Mouse (Mus musculus): ENCODE data around the gene Phlda1.

Phlda1 gene

DNA sequence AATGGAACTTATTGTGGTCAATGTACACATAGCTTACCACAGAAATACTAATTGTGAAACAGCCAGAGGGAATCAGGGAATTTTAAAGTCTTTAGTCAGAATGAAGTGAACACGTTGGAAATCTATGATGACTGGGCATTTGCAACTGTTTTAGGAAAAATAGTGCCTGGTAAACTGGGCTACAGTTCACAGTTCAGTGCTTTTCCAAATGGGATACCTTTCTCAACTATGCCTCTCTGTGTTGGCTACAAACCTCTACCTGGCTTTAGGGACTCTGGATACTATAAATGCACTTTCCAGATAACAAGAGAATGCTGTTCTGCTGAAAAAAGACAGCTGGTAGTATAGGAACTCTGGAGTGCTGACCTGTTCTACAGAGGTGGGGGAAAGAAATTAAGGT, 1.5 kb upstream of the Phlda1 start:
- no peak for DNase-seq (ENCODE audit: low read depth, low spot score)

DNA sequence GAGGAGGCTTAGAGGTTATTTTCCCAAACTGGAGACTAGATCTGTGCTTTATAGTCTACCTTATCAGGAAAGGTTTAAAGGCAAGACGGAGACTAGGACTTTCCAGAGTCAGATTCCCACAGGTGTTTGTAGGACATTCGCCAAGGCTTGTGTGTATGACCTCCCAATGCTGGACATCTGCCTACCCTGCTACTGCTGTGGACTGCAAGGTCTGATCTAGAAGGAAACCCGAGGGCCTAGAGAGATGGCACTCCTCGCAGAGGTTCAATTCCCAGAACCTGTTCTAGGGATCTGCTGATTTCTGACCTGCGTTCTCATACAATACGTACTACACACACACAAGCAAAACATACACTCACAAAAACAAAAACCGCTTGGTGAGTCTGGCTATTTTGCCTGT, 680 bp upstream of the Phlda1 start:
- peak; percentile 19 for DNase-seq (ENCODE audit: low read depth, low spot score)

DNA sequence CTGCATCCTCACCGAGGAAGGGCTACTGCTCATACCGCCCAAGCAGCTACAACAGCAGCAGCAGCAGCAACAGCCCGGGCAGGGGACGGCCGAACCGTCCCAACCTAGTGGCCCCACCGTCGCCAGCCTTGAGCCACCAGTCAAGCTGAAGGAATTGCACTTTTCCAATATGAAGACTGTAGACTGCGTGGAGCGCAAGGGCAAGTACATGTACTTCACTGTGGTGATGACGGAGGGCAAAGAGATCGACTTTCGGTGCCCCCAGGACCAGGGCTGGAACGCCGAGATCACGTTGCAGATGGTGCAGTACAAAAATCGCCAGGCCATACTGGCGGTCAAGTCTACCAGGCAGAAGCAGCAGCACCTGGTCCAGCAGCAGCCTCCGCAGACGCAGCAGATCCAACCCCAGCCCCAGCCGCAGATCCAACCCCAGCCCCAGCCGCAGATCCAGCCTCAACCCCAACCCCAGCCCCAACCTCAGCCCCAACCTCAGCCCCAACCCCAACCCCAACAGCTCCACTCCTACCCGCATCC, 907 bp downstream of the Phlda1 start:
- DNase-seq (ENCODE audit: low read depth, low spot score): peak; percentile 57

DNA sequence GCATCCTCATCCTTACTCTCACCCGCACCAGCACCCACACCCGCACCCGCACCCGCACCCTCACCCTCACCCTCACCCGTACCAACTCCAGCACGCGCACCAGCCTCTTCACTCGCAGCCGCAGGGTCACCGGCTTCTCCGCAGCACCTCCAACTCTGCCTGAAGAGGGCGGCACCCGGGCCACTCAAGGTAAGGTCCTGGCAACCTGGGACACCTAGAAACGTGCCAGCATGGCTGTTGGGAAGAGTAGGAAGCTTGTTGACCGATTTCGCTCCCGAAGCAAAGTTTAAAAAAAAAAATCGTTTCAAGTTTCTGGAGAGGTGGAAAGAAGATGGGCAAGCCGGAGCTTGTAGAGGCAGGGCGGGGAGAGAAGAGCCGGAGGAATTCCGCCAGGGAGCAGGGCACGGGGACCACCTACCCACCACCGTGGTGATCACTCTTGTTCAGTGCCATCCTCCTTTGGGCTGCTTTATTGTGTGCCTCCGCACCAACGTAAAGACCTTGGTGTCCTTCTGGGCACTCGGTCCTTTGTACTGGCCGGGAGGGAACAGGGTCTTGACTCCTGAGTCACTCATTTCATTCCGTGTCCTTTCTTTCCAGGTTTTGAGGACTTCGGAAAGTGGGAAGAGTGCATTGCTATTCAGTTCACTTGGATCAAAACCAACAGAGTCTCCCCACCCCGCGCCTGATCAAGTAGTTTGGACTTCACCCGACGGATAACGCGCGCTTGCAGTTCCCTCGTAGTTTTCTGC, 1.6 kb downstream of the Phlda1 start:
- DNase-seq (ENCODE audit: low read depth, low spot score): peak; percentile 71

DNA sequence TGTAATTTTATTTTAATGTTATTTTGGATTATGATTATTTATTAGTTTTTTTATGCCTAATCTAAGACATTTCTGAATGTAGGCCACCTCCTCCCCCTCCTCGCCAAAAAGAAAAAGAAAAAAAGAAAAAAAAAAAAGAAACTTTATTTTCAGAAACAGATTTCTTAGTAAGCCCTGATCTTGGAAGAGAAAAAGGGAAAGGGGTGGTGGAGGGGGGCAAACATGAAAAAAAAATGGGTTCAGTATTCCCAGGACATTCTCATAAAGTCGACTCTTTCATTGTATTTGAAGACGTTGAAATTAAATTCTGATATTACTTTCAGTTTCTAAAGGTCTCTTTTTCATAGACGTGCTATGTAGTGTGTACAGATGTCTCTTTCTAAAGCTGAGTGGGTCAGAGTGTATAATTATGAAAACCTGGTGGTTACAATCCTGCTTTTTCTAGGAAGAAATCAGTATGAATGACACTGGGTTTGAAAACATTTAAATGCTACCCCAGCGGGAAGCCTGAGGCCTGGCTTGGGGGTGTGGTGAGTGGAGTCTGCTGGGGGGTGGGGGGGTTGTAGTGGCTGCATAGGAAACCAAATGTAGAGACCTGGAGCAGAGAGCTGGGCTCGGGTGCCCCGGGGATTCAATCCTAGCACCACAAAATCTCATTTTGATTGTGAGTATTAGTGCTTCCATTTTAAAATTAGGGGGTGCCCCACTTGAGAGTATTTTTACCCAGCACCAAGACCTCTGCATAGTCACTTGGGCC, 2.4 kb downstream of the Phlda1 start:
- DNase-seq (ENCODE audit: low read depth, low spot score): peak; percentile 40

DNA sequence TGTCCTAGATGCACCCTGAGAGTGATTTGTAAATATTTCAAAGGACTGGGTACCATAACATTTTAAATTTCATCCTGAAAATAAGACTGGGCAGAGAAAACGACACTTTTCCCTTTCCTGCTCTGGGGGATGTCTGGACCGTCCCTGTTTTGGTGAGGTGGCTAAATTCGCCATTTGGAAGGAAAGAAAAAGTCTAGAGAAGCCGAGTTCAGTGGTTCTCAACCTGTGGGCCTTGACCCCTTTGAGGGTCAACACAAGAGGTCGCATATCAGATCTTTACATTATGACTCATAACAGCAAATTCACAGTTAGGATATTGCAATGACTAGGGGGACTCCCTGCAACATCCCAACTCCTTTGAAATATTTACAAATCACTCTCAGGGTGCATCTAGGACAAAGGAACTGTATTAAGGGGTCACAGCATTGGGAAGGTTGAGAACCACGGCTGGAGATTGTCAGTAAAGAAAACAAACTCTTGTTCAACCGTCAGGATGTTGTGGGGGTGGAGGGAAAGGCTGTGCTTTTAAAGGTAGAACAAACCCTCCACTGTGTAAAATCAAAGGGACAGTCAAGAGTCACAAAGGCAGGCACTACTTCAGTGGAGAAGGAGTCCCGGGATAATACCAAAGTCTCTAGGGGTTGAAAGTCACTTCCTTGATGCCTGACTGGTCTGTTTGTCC, 3.2 kb downstream of the Phlda1 start:
- peak; percentile 24 for DNase-seq (ENCODE audit: low read depth, low spot score)

DNA sequence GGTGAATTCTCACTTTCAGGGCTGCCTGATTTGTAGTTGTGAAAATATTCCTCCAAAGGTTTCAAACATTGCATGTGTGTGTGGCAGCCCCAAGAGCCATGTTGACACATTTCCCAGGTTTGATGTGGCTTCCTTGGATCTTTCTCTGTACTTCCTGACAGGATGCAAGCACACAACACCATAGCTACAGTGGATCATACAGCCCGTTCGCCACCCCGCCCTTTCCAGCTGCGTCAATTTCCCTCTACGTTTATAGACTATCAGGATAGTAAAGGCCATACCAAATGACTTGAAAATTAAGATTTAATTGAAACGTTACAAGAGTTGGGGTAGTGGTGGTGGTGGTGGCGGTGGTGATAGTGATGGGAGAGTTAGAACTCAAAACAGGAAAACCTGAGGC, 3.9 kb downstream of the Phlda1 start:
- DNase-seq (ENCODE audit: low read depth, low spot score): no peak

DNA sequence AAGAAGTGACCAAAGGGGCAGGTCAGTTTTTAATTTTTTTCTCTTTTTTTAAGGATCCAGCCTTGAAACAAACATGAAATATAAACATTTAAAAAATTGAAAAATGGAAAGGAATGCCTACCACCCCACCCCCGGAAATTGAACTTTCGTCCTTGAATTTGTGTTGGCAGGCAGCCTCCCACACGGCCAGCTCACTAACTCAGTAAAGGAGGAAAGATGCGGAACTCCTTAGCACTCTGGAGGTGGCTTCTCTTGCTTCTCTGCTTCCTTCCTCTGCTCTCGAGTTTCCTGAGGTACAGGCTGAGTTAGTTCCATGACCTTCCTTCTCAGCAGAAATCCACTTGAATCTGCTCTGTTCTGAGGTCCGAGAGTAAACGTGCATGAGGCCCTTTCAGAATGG, 4.7 kb downstream of the Phlda1 start:
- peak; percentile 42 for DNase-seq (ENCODE audit: low read depth, low spot score)

DNA sequence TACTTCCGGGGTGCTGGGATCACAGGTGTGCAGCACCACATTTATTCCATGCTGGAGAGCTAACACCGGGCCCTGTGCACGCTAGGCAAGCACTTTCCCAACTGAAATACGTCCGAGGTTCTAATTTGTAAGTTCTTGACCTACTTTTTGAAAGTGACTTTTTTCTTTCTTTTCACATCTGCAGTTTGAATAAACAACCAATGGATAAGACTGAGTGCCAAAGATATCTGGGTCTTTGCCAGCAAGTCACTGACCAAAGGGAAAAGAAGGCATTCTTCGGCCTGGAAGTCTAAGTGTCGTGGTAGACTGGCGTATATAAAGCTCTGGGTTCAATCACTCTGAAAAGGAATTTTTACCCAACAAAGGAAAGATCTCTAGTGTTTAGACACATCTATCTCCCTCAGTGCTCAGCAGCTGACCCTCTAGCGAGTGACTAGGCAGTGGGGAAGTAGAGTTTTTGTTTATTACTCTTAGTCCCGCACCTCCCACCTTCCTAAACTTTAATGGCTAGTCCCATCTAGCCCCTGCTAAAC, 6.0 kb downstream of the Phlda1 start:
- no peak for DNase-seq (ENCODE audit: low read depth, low spot score)

DNA sequence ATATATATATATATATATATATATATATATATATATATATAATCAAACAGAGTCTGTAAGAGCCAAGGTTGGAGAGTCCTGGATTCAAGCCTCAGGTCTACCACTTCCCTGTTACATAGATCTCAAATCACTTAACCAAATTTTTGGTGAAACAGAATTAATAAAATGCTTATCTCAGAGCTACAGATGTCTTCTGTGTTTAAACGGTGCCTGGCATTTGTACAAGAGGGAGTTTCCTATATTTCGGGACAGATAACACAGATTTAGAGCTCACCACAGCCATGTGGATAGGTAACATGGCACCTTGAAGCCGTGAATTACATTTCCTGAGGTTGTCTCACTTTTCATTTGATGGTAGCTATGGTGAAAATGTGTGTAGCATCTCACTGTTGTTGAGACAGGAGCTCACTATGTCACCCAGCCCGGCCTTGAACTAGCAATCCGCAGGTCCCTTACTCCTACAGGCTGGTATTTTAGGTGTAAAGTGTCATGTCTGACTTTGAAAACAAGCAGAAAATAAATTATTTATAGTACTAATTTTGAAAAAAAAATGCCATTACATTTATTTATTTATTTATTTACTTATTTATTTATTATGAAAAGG, 8.3 kb downstream of the Phlda1 start:
- DNase-seq (ENCODE audit: low read depth, low spot score): no peak

DNA sequence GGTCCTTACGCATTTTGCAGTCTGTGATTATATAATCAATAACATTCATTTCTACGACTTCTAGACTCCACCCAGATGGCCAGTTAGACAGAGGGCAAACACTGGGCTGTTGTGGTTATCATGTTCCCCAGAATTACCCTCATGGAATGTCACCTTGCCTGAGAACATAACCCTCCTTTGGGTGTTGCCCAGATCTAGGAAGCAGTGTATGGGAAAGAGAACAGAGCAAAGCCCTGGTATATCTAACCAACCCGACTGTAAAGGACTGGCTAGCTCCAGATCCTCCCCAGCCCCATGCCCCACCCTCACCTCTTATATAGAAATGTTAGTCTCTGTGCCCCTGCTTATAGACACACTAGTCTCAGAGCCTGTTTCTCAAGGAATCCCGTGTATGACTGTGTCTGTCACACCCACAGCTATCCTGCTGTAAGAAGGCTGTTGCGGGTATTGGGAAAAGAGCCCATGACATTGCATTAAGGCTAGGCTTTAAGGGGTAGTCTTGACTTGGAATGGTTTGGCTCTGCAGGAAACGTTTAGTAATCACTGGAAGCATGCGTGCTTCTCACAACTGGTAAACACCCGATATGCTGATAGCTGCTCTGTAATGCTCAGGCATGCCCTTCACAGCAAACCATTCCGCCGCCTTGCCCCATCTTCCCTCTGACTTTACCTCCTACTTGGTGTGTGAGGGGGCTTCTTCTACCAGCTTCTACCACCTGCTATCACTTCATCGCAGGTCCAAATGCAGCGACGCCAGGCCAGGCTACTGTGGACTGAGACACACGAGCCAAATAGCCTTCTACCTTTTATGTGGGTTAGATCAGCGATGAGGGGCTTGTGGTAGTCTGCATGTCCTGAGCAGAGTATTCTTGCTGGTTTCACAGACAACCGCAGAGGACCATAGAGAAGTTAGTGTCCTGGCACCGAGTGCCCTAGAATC, 9.3 kb downstream of the Phlda1 start:
- no peak for DNase-seq (ENCODE audit: low read depth, low spot score)

DNA sequence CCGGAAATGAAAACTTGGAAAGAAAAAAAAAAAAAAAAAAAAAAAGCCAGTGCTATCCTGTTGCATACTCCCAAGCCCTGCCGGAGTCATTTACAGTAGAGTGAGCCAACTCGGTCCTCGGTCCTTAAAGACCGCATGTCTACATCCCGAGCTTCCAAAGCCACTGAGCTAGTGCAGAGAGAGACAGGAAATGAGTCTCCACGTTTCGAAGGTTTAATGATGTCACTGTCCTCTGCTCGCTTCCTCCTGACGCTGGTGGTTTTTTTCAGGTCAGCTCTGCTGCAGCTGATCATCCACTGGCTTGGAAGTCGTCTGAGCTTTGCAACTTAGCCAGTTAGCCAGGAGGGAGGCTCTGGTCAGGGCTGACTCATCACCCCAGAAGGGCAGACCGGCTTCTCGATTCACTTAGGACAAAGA, 10.1 kb downstream of the Phlda1 start:
- peak; percentile 97 for DNase-seq (ENCODE audit: low read depth, low spot score)

DNA sequence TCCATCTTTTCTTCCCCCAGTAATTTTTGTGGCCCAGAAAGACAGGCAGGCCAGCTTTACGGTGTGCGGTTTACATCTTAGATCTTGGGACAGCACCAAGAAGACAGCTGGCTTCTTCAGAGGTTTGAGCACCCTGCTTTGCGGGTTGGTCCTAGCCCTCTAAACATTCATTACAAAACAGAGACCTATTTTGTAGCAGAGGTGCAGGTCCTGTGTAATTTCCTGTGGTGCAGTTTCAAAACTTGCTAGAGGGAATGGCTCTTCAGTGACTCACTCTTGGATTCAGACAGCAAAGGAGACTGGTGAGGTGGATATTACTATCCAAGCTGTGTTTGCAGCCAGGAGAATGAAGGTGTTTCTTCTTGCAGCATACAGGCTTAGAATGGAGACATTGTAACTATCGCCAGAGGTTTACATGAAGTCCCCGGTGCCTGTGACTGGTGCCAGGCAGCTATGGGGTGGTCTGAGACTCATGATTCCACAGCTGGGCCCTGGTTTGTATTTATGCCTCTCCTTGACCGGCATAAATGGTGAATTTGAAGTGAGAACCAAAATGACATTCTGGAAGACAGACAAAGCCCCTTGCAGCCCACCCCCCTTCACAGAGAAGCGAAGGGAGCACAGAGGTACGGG, 10.8 kb downstream of the Phlda1 start:
- peak; percentile 81 for DNase-seq (ENCODE audit: low read depth, low spot score)

DNA sequence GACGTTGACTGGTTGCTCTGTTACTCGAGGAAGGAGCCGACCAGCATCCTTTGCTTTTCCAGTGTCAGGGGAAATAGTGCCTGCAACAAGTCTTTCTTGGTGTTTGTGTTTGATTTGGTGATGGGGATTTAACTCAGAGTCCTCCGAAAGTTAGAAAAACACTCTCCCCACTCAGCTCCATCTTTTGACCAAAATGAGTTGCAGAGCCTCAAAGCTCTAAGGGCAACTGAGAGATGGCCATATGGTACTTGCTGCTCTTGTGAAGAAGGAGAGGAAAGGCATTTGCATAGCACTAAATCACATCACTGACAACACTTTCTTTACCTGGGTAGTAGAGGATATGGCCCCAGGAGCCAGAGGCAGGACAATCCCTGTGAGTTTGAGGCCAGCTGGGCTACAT, 12.3 kb downstream of the Phlda1 start:
- DNase-seq (ENCODE audit: low read depth, low spot score): no peak

DNA sequence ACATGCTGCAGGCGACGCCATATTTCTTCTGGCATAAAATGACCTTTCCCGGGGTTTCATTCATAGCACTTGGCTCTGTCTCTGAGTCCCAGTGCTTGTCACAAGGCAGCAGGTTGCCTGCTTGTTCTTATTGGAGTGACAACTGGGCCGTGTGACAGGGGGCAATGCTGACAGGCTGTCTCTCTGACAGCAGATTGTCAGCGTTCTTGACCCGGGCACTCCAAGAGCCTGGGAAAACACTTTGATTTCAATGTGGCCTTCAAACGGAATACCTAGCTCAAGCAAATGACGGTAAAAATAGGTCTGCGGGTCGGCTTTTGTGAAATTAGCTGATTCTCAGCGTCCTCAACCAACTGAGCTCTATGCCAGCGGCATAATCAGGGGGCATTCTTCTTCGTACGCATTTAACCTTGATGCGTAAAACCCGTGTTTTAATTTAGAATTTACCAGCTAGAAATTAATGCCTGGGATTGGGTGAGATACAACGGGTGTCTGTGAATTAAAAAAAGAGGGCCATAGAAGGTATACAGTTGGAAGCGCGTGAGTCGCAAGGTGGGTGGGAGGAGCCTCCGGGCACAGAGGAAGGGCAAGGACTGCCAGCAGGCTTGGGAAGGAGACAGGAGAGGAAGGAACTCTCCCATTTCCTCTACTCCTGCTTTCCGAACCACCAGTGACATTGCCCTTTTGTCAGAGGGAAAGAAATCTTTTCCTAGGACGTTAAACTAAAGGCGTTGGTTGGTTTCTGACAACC, 13.7 kb downstream of the Phlda1 start:
- no peak for DNase-seq (ENCODE audit: low read depth, low spot score)

DNA sequence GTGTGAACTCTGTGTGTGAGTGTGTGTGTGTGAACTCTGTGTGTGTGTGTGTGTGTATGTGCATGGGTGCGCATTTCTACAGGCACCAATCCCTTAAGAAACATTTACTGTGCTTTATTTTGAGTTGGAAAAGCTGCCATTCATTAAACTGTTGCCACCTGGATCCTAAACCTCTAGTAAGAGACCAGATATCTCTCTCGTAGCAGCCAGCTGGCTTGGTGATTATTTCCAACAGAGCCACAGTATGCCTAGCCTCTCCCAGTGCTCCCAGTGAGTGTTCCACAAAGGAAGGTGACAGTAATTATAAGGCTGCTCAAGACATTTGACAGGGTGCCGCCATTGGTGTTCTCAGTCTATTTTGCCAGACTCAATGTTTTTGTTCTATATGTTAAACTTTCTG, 14.5 kb downstream of the Phlda1 start:
- no peak for DNase-seq (ENCODE audit: low read depth, low spot score)

DNA sequence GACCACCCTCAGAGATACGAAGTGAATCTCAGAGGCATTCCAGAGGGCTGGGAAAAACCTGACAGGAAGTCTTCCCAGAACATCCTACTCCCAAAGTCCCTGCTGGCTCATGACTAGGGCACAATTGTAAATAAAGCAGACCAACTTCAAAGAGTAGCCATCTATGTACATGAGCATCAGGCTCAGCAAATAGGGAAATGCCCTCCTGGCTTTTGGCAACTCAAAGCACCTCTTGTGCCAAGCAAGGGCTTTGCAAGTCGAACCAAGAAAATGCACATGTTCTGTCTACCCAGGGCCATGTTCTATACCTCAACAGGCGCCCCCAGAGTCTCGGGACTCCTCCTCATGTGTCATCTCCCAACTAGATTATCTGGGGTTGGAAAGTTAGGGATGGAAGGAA, 15.6 kb downstream of the Phlda1 start:
- DNase-seq (ENCODE audit: low read depth, low spot score): no peak

DNA sequence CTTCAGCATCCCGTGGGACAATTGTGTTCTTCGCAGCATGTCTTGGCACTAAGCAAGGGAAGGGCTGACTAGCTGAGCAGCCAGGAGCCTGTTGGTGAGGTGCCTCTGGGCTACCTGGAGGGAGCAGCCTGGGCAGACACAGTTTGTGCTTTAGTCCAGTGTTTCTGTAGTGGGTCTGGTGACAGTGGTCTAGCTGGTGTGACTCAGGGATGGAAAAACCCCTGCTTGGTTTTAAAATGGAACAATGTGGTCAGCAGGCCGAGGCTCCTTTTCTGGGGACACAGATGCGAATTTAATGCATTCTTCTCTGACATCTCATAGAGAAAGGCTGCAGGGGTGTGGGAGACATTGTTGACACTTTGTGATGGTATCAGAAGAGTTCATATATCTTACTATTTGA, 16.1 kb downstream of the Phlda1 start:
- DNase-seq (ENCODE audit: low read depth, low spot score): no peak

DNA sequence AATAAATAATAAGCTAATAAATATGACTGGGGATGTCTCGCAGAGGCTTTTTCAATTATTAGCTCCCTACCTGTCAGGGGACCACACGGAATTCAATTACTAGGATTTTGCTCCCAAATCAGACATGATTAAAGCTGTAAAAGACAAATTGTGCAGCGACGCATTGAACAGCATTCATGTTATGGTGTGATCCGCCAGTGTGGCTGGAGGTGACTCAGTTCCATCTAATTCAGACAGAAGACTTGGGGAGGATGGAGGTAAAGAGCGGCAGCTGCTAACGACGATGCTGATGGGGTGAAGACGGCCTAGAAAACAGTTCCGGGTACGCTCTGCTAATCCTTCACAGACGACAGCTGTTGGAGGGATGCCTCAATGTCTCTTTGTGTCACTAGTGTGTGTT, 17.8 kb downstream of the Phlda1 start:
- no peak for DNase-seq (ENCODE audit: low read depth, low spot score)
